Mouse (Mus musculus) B cell, adult 62 days (primary cell): ENCODE measurements around the gene Grk6. TPM values are rescaled to one million over a fixed set of nuclear protein-coding genes. Genes with fewer than 3 reads are reported as not detected.

Source experiments
- total RNA-seq: library from RNA; stranded (reverse); gene quantifications from 4 replicates; pipeline ENCODE4 v1.2.4, GENCODE M21; 2023

Grk6 gene
- 450 to 472 TPM (median 456 TPM) in 4 replicates for total RNA-seq

DNA sequence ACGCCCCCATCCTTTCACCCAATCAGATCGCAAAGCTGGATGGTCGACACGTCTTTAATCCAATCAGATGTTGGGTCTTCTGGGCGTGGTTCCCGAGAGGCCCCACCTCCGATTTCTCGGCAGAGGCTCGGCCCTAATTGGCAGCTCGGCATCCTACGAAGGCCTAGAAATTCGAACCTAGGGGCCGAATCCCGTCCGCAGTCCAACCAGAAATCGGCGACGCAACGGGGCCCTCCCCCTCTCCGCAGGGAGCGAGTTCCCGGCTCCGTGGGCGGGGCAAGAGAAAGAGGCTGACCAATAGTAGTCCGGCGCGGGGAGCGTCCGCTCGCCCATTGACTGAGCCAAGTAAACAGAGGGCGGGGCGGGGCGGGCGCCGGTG is at the start of gene Grk6:
Gene Grk6, plus strand, starts transcription at position 136 of the 379 bp plus-strand sequence.

DNA sequence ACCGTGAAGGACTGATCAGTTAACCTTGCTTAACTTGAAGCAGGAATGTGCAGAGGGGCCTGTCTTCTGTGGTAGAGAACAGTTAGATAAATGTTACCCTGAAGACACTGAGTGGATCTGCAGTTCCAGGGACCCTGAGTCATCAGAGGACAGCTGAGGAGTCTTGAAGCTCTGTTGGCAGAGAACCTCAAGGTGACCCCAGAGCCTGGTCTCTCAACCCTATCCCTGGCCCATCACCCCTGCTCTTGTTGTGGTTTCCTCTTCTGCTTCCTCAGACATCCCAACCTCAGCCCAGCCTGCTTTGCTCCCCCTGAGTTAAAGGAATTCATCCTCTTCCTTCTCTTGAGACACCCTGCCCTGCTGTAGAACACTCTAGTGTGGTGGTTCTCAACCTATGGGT is 46.8 kb upstream of the Grk6 start, which contains the start of gene Slc34a1:
Gene Slc34a1, plus strand, starts transcription at position 100 of the 400 bp plus-strand sequence.

DNA sequence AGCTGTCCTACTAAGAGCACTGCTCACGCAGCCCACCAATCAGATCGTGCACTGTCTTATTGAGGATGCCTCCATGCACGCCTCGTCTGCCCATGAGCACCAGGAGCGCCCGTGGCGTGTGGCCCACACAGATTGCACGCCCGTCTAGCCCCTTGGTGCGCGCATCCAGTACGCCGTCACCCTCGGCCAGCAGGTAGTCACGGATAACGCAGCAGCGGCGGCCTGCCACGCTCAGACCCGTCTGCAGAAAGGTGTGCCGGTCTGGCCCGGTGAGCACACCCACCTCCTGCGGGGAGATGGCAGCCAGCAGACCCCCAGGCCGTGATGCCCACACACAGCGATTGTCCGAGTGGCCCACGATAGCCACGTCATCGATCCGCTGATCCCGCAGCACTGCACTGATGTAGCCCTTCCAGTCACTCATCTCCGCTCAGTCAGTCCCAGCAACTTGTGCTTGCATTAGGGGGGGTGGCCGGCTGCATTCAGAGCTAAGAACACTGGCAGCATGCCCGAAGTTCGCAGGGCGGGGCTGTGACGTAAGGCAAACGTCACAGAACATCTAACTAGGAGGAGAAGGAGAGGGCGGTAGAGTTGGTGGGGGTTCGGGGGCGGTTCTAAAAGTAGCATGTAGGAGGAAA is 30.0 kb upstream of the Grk6 start, which contains the start of gene Pfn3:
Gene Pfn3, minus strand, starts transcription at position 490 of the 638 bp plus-strand sequence.

DNA sequence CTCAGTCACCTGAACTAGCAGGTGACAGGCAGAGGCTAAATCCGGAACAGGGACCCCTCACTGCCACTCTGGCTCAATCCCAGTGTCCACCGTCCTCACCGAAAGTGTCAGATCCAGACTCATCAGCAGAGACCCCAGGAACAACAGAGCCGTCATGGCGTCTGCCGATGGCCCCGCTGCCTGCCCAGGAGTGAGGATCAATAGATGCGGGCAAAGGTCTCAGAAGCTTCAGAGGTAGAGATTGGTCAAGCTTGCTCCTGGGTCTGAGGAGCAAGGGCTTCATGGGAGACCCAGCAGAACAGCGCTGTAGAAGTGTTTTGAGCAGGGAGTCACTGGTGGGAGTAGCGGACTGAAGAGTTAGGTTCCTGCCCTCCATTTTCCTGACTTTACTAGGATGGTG is 18.3 kb upstream of the Grk6 start, which contains the start of gene F12:
Gene F12, minus strand, starts transcription at position 181 of the 400 bp plus-strand sequence.

DNA sequence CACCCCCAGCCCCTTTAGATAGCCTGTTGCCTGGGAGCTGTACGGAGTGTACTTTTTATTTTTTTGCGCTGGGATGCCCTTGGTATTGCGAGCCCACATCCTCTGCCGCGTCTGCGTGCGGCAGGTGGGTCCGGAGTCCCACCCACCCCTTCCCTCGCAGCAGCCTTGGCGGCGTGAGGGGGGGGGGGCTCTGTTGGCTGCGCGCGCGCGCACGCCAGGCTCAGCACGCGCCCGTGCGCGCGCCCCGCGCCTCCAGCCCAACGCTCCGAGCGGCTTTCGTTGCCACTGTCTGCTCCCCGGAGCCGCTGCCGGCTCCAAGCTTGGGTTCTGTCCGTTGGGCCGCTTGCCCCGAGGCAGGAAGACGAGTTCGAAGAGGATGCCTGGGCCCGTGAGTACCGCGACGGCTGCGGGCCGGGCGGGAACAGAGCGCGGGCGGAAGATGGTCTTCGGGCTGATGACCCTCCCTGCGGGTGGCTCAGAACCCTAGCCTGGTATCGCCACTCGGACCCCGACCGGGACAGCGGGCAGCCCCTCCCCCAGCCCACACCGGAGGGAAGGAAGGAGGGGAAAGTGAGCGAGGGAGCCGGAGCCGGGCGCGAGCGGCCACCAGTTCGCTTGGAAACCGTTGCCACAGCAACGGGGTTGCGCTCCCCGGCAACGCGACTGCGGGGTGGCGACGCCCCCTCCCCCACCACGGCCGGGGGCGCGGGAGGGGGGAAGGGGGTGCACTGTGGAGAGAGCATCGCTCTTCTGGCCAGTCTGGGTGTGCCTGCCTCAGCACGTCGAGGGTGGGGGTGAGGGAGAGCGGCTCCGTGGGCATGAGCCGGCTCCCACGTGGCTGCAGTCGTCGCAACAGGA is 19.4 kb downstream of the Grk6 start, which contains the start of gene Prr7:
Gene Prr7, plus strand, starts transcription at position 241 of the 858 bp plus-strand sequence.

DNA sequence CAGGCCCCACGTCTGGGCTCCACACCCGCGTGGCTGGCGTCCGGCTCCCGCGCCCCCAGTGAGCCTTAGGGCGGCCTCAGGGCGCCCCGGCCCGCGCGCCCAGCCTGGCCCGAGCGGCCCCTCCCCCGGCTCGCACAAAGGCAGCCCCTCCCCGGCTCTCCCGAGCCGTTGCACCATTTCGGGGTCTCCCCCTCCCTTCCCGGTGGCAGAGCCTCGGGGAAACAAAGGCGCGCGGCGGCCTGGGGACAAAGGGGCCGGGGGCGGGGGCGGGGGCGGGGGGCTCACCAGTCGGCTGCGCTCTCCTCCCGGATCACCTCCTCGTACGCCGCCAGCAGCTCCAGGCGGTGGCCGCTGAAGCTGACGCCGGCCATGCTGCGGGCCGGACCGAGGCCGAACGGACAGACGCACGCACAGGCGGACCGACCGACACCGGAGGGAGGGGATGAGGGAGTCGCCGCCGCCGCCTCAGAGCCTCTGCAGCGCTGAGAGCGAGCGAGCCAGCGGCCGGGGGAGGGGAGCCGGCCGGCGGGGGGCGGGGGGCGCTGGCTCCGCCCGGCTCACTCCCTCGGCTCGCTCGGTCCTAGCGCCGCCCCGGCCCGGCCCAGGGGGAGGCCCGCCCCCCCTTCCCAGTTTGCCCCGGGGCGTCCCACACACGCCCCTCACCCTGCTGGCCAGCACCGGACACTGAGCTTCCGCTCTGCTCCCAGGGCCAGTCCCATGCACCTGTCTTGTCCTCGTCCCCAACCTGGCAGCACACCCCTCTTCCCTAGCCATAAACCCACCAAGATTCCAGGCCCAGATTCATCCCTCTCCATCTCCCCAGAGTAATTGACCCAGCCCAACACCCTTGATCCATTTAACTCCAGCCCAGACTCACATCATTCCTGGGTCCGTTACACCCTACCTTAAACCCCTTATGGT is 43.0 kb downstream of the Grk6 start, which contains the start of gene Dbn1:
Gene Dbn1, minus strand, starts transcription at position 534 of the 921 bp plus-strand sequence.

Other genes with a start within 250 kb of the Grk6 start
- gene Nsd1, start 235.3 kb upstream of the Grk6 start, total RNA-seq, result 189 to 199 TPM (median 192 TPM) in 4 replicates
- 127 to 141 TPM (median 134 TPM) in 4 replicates for gene Prelid1, start 124.6 kb upstream of the Grk6 start, total RNA-seq
- gene Rab24, start 123.1 kb upstream of the Grk6 start, total RNA-seq, result 52.1 to 59.6 TPM (median 56.7 TPM) in 4 replicates
- gene Mxd3, start 115.2 kb upstream of the Grk6 start, total RNA-seq, result 0.40 to 1.3 TPM (median 0.82 TPM) in 4 replicates
- 110 to 117 TPM (median 115 TPM) in 4 replicates for gene Lman2, start 82.3 kb upstream of the Grk6 start, total RNA-seq
- 70.0 to 75.1 TPM (median 71.6 TPM) in 4 replicates for gene Rgs14, start 75.3 kb upstream of the Grk6 start, total RNA-seq
- gene Slc34a1, start 46.9 kb upstream of the Grk6 start, total RNA-seq, result 0.34 to 0.57 TPM in 2 of 4 replicates, not detected in the others
- not detected in 4 replicates for gene Pfn3, start 29.8 kb upstream of the Grk6 start, total RNA-seq
- 1.7 to 3.4 TPM (median 2.1 TPM) in 4 replicates for gene F12, start 18.3 kb upstream of the Grk6 start, total RNA-seq
- 35.7 to 43.7 TPM (median 39.2 TPM) in 4 replicates for gene Prr7, start 19.2 kb downstream of the Grk6 start, total RNA-seq
- 0.22 to 0.52 TPM (median 0.36 TPM) in 4 replicates for gene Dbn1, start 43.0 kb downstream of the Grk6 start, total RNA-seq
- gene Pdlim7, start 68.6 kb downstream of the Grk6 start, total RNA-seq, result 27.3 to 33.8 TPM (median 28.3 TPM) in 4 replicates
- gene Dok3, start 84.2 kb downstream of the Grk6 start, total RNA-seq, result 301 to 339 TPM (median 308 TPM) in 4 replicates
- 135 to 141 TPM (median 138 TPM) in 4 replicates for gene Ddx41, start 91.6 kb downstream of the Grk6 start, total RNA-seq
- gene Fam193b, start 126.0 kb downstream of the Grk6 start, total RNA-seq, result 147 to 156 TPM (median 152 TPM) in 4 replicates
- gene Tmed9, start 128.7 kb downstream of the Grk6 start, total RNA-seq, result 84.0 to 89.7 TPM (median 88.8 TPM) in 4 replicates
- gene B4galt7, start 154.8 kb downstream of the Grk6 start, total RNA-seq, result 19.4 to 21.3 TPM (median 21.0 TPM) in 4 replicates
- 18.0 to 23.1 TPM (median 19.1 TPM) in 4 replicates for gene Caml, start 177.9 kb downstream of the Grk6 start, total RNA-seq
- 96.1 to 100.0 TPM (median 99.8 TPM) in 4 replicates for gene Ddx46, start 190.0 kb downstream of the Grk6 start, total RNA-seq
- gene B230219D22Rik, start 248.1 kb downstream of the Grk6 start, total RNA-seq, result 22.3 to 24.8 TPM (median 23.3 TPM) in 4 replicates